Mouse (Mus musculus) liver, embryonic 11.5 days (tissue): ENCODE results near the gene Eefsec. TPM values are rescaled to one million over a fixed set of nuclear protein-coding genes. Genes with fewer than 3 reads are reported as not detected.

Experiments
- ATAC-seq: fragments of 200-750 bp; cut with Nextera tagmentation; replicated peaks from 2 replicates; pipeline ENCODE4 v1.8.0; 2017; ENCODE audit warnings: moderate number of reproducible peaks, mild to moderate bottlenecking, moderate TSS enrichment, moderate library complexity; ENCODE audit not compliant: low FRiP score
- DNase-seq: peaks from one replicate; pipeline ENCODE4 v3.0.0-alpha.2; 2017; ENCODE audit warnings: low spot score
- H3K27ac ChIP-seq: fragments of 300-500 bp; sonication (generic); 2 replicates; pipeline ENCODE4 v1.5.1; 2014; ENCODE audit warnings: mild to moderate bottlenecking, low read depth, low read length, control low read depth
- H3K27me3 ChIP-seq: fragments of 300-500 bp; sonication (generic); replicated peaks from 2 replicates; pipeline ENCODE4 v1.6.1; 2014; ENCODE audit warnings: low read length, mixed read lengths; ENCODE audit not compliant: control insufficient read depth, insufficient read depth
- H3K36me3 ChIP-seq: fragments of 300-500 bp; sonication (generic); 2 replicates; pipeline ENCODE4 v1.6.1; 2014; ENCODE audit warnings: mild to moderate bottlenecking, low read length, moderate library complexity, mixed read lengths; ENCODE audit not compliant: control insufficient read depth, insufficient read depth
- H3K4me1 ChIP-seq: fragments of 300-500 bp; sonication (generic); replicated peaks from 2 replicates; pipeline ENCODE4 v1.6.1; 2014; ENCODE audit warnings: low read length, mixed read lengths; ENCODE audit not compliant: control insufficient read depth, insufficient read depth
- H3K4me2 ChIP-seq: fragments of 300-500 bp; sonication (generic); 2 replicates; pipeline ENCODE4 v1.6.1; 2014; ENCODE audit warnings: mild to moderate bottlenecking, control low read depth, moderate library complexity
- H3K4me3 ChIP-seq: fragments of 300-500 bp; sonication (generic); 2 replicates; pipeline ENCODE4 v1.5.1; 2014; ENCODE audit warnings: low read depth, low read length, control low read depth
- H3K9ac ChIP-seq: fragments of 300-500 bp; sonication (generic); 2 replicates; pipeline ENCODE4 v1.6.1; 2014; ENCODE audit warnings: low read depth, low read length, control low read depth
- H3K9me3 ChIP-seq: fragments of 300-500 bp; sonication (generic); 2 replicates; pipeline ENCODE4 v1.6.1; 2016; ENCODE audit warnings: low read length, inconsistent platforms, mixed read lengths; ENCODE audit not compliant: control insufficient read depth
- WGBS: fragments of 180-500 bp; shearing (Covaris S2); extraction: QIAGEN DNeasy Blood & Tissue Kit; methylation state at CpG from one replicate; pipeline ENCODE4 v1.1.7; 2014; 5-methylcytosine and 5-hydroxymethylcytosine counted together
- polyA plus RNA-seq: library from polyadenylated mRNA; unstranded; fragments of >200 nt; fragmentation: Nextera tagmentation; extraction: Ambion mirVana; gene quantifications from 2 replicates; pipeline ENCODE4 v1.2.1, GENCODE M21; 2014

The Eefsec gene
- polyA plus RNA-seq, 1 experiment from 2014 or later, result 46.7 TPM

DNA sequence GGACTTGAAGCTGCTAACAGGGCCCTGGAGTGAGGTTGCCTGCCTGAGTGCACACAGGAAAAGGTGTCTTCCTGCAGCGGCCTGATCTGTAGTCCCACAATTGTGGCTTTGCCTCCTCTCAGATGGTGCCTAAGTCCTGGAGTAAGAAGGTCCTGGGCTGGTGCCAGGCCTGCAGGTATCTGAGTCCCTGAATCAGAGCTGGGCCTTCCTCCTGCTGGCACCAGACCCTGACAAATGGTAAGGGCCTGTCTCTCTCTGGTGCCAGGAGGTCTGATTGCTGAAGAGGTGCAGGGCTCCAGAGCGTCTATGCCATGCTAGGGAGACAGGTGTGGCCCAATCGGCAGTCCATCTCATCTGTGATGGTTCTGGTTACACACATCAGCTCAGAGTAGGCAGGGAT, 186.7 kb downstream of the Eefsec start:
- no peak overlapping the region for H3K9ac ChIP-seq
- peaks cover 21% of the 10 kb centered on the region for H3K4me1 ChIP-seq
- DNase-seq, result no peak
- H3K27me3 ChIP-seq, result no peaks in the 10 kb centered on the region
- 0 out of 2 replicates have a peak, but pooled peaks cover 5% of the 10 kb centered on the region for H3K36me3 ChIP-seq
- no peak for ATAC-seq
- 90% methylated on average over 3 of the region's 3 CpGs for WGBS
- H3K9me3 ChIP-seq, result no peaks in the 10 kb centered on the region
- H3K4me2 ChIP-seq, result no peak overlapping the region
- no peak overlapping the region for H3K4me3 ChIP-seq
- no peak overlapping the region for H3K27ac ChIP-seq

DNA sequence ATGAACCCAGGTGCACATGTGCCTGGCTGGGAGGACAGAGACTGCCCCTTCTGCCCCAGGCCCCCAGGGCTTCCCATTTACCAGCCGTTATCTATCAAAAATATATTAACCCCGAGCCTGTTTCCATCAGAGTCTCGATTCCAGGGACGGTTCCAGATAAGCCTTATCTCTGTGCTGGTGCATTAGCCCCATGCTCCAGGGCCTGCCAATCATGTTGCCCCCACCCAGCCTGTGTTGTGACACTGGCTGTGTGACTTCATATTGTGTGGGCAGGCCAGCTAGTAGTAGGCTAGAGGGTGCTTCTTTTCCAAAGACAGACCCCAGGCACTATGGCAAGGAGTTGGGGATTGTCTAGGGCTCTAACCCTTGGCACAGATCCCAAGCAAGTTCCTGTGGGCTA, 190.9 kb downstream of the Eefsec start:
- H3K4me1 ChIP-seq, result peaks cover 55% of the 10 kb centered on the region
- H3K9ac ChIP-seq, result 0 out of 2 replicates have a peak overlapping the region, but pooled peaks have one; percentile 3
- 0 out of 2 replicates have a peak, but pooled peaks cover 5% of the 10 kb centered on the region for H3K36me3 ChIP-seq
- no peaks in the 10 kb centered on the region for H3K27me3 ChIP-seq
- 10% methylated on average over 4 of the region's 4 CpGs for WGBS
- H3K9me3 ChIP-seq, result no peaks in the 10 kb centered on the region
- H3K4me2 ChIP-seq, result peak overlapping the region; percentile 33
- H3K27ac ChIP-seq, result no peak overlapping the region
- DNase-seq (no peak), ATAC-seq (peak; percentile 72)
- no peak overlapping the region for H3K4me3 ChIP-seq

DNA sequence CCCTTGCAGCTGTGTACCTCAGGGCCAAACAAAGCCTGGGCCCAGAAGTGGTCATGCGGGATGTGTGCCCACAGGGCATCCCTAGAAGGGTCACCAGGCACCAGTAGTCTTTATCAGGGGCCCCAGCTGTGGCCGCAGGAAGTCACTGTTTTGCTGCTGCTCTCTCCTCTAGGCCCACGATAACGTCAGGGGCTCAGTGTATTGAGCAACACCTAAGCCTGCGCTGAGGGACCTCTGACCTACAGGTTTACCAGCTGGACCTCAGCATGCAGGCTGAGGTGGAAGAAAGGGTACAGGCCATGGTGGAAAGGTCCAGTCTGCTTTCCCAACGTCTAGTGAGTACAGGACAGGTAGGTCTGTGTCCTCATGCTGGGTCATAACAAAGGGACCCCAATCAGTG, 192.3 kb downstream of the Eefsec start:
- Histone ChIP-seq H3K4me3 (no peak overlapping the region), H3K27me3 (no peaks in the 10 kb centered on the region), H3K36me3 (0 out of 2 replicates have a peak, but pooled peaks cover 5% of the 10 kb centered on the region), H3K4me2 (peak overlapping the region; percentile 29), H3K27ac (no peak overlapping the region; the same call in 1 of the 2 replicates), H3K9ac (no peak overlapping the region), H3K4me1 (peaks cover 55% of the 10 kb centered on the region), H3K9me3 (no peaks in the 10 kb centered on the region)
- DNase-seq, result peak; percentile 46
- peak; percentile 29 for ATAC-seq
- WGBS, result 26% methylated on average over 6 of the region's 6 CpGs

GRCm38 (mm10) chr6:88251798-88252478, 194.4 kb downstream of the Eefsec start:
- Histone ChIP-seq H3K9ac (peak overlapping the region; percentile 16; the same call in 1 of the 2 replicates), H3K4me1 (peaks cover 60% of the 10 kb centered on the region), H3K4me2 (peak overlapping the region; percentile 36), H3K36me3 (no peaks in the 10 kb centered on the region), H3K27ac (peak overlapping the region; percentile 49), H3K9me3 (no peaks in the 10 kb centered on the region), H3K27me3 (no peaks in the 10 kb centered on the region), H3K4me3 (no peak overlapping the region)
- ATAC-seq, result peak; percentile 74
- peak; percentile 46 for DNase-seq
- 33% methylated on average over 7 of the region's 7 CpGs for WGBS

GRCm38 (mm10) chr6:88251396-88251795, 194.9 kb downstream of the Eefsec start:
- peak overlapping the region; percentile 36 for H3K4me2 ChIP-seq
- peak; percentile 19 for ATAC-seq
- H3K9me3 ChIP-seq, result no peaks in the 10 kb centered on the region
- WGBS, result 96% methylated on average over 1 of the region's 1 CpGs
- no peak overlapping the region for H3K4me3 ChIP-seq
- no peaks in the 10 kb centered on the region for H3K27me3 ChIP-seq
- peak overlapping the region; percentile 16; the same call in 1 of the 2 replicates for H3K9ac ChIP-seq
- no peaks in the 10 kb centered on the region for H3K36me3 ChIP-seq
- H3K27ac ChIP-seq, result peak overlapping the region; percentile 49
- H3K4me1 ChIP-seq, result peaks cover 57% of the 10 kb centered on the region
- DNase-seq, result no peak

- WGBS, result 80% methylated on average over 1 of the region's 1 CpGs
- Histone ChIP-seq H3K27ac (no peak overlapping the region), H3K36me3 (no peaks in the 10 kb centered on the region), H3K9ac (no peak overlapping the region), H3K9me3 (no peaks in the 10 kb centered on the region), H3K4me3 (no peak overlapping the region), H3K27me3 (no peaks in the 10 kb centered on the region), H3K4me1 (peaks cover 35% of the 10 kb centered on the region), H3K4me2 (no peak overlapping the region)
- ATAC-seq (no peak), DNase-seq (no peak)
Observed at GRCm38 (mm10) chr6:88249231-88249630, 197.1 kb downstream of the Eefsec start.

GRCm38 (mm10) chr6:88242604-88243003, 203.7 kb downstream of the Eefsec start:
- H3K9me3 ChIP-seq, result no peaks in the 10 kb centered on the region
- no peak overlapping the region for H3K27ac ChIP-seq
- no peak overlapping the region for H3K4me2 ChIP-seq
- no peaks in the 10 kb centered on the region for H3K36me3 ChIP-seq
- 2% methylated on average over 15 of the region's 15 CpGs for WGBS
- H3K9ac ChIP-seq, result no peak overlapping the region
- H3K27me3 ChIP-seq, result peaks cover 18% of the 10 kb centered on the region
- no peak overlapping the region for H3K4me3 ChIP-seq
- no peaks in the 10 kb centered on the region; the same call in 1 of the 2 replicates for H3K4me1 ChIP-seq
- peak; percentile 74 for DNase-seq
- ATAC-seq, result peak; percentile 75

- ATAC-seq, result no peak
Observed at GRCm38 (mm10) chr6:88236513-88236912, 209.8 kb downstream of the Eefsec start.

GRCm38 (mm10) chr6:88235983-88236382, 210.4 kb downstream of the Eefsec start:
- peaks cover 40% of the 10 kb centered on the region for H3K27me3 ChIP-seq
- H3K9ac ChIP-seq, result no peak overlapping the region
- no peaks in the 10 kb centered on the region for H3K9me3 ChIP-seq
- H3K36me3 ChIP-seq, result no peaks in the 10 kb centered on the region
- ATAC-seq (no peak), DNase-seq (no peak)
- H3K4me3 ChIP-seq, result no peak overlapping the region
- no peak overlapping the region for H3K27ac ChIP-seq
- peaks cover 14% of the 10 kb centered on the region; the same call in 1 of the 2 replicates for H3K4me1 ChIP-seq
- peak overlapping the region; percentile 26 for H3K4me2 ChIP-seq
- WGBS, result 16% methylated on average over 17 of the region's 17 CpGs

More at GRCm38 (mm10) chr6:88236513-88236912, 209.8 kb downstream of the Eefsec start:
- Histone ChIP-seq H3K4me3 (no peak overlapping the region), H3K4me2 (peak overlapping the region; percentile 26; the same call in 1 of the 2 replicates), H3K4me1 (peaks cover 14% of the 10 kb centered on the region; the same call in 1 of the 2 replicates), H3K27me3 (peaks cover 39% of the 10 kb centered on the region), H3K9ac (no peak overlapping the region), H3K27ac (no peak overlapping the region), H3K36me3 (no peaks in the 10 kb centered on the region), H3K9me3 (no peaks in the 10 kb centered on the region)
- WGBS, result 24% methylated on average over 7 of the region's 7 CpGs
- no peak for DNase-seq
